Mouse (Mus musculus) hindbrain, embryonic 13.5 days (tissue): ENCODE measurements at regions not wholly inside any gene's neighbourhood (a gene's known extent, or its start where the extent isn't known, plus 50 kb on each side); places are given as distances from the start of the nearest gene placed in this dataset.

Experiments
- ATAC-seq: fragments of 200-750 bp; cut with Nextera tagmentation; 2 replicates; pipeline ENCODE4 v1.8.0; 2017; ENCODE audit warnings: moderate TSS enrichment; ENCODE audit not compliant: low FRiP score
- H3K27ac ChIP-seq: fragments of 300-500 bp; sonication (generic); 2 replicates; pipeline ENCODE4 v1.5.1; 2015; ENCODE audit warnings: inconsistent platforms, mild to moderate bottlenecking, moderate library complexity
- H3K27me3 ChIP-seq: fragments of 300-500 bp; sonication (generic); 2 replicates; pipeline ENCODE4 v1.6.1; 2015; ENCODE audit warnings: mild to moderate bottlenecking, inconsistent platforms
- H3K36me3 ChIP-seq: fragments of 300-500 bp; sonication (generic); 2 replicates; pipeline ENCODE4 v1.6.1; 2015; ENCODE audit warnings: mild to moderate bottlenecking, inconsistent platforms
- H3K4me1 ChIP-seq: fragments of 300-500 bp; sonication (generic); replicated peaks from 2 replicates; pipeline ENCODE4 v1.6.1; 2015; ENCODE audit warnings: inconsistent platforms
- H3K4me2 ChIP-seq: fragments of 300-500 bp; sonication (generic); 2 replicates; pipeline ENCODE4 v1.6.1; 2015; ENCODE audit warnings: inconsistent platforms, mild to moderate bottlenecking, moderate library complexity
- H3K4me3 ChIP-seq: fragments of 300-500 bp; sonication (generic); 2 replicates; pipeline ENCODE4 v1.5.1; 2015; ENCODE audit warnings: mild to moderate bottlenecking, inconsistent platforms
- H3K9ac ChIP-seq: fragments of 300-500 bp; sonication (generic); 2 replicates; pipeline ENCODE4 v1.6.1; 2015; ENCODE audit warnings: mild to moderate bottlenecking, inconsistent platforms
- H3K9me3 ChIP-seq: fragments of 300-500 bp; sonication (generic); 2 replicates; pipeline ENCODE4 v1.6.1; 2016; ENCODE audit warnings: inconsistent platforms
- WGBS: fragments of 180-500 bp; shearing (Covaris S2); methylation state at CpG from one replicate; pipeline ENCODE4 v1.1.7; 2015; 5-methylcytosine and 5-hydroxymethylcytosine counted together

DNA sequence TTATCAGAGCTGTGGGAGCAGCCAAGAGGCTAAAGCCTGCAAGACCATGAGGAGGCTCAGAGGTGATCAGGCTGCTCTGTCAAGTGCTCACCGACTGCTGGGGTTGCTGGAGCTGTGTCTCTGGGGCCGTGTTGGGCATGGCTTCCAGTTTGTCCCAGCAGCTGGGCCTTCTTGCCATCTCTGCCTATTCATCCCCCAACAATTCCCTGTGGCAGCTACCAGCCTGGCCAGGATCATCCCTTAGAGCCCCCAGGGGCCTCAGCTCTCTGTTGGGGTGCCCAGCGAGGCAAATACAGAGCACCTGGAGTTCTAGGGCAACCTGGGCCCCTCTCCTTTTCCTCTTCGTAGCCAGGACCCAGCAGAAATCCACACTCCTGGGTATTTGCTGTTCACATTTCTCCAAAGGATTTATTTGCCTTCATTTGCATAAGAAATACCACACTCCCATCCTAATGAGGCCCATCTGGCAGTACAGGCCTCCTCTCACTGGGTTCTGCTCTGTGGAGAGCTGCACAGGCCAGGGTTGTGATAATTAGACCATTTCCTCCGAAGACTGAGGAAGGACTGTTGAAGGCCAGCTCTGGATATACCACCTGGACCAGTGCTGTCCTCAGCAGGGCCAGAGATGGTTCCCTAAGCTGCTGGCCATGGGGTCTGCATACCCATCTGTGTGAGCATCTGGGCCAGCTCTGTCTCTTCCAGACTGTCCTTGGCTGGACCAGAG is 61.6 kb upstream of the Rufy1 start:
- Histone ChIP-seq H3K27ac (peak overlapping the region; percentile 78), H3K4me1 (peaks cover 21% of the 10 kb centered on the region), H3K9me3 (no peaks in the 10 kb centered on the region), H3K9ac (no peak overlapping the region), H3K4me2 (no peak overlapping the region), H3K36me3 (no peaks in the 10 kb centered on the region), H3K27me3 (no peaks in the 10 kb centered on the region), H3K4me3 (no peak overlapping the region)
- WGBS: 23% methylated on average over 5 of the region's 5 CpGs
- peak; percentile 74 for ATAC-seq

DNA sequence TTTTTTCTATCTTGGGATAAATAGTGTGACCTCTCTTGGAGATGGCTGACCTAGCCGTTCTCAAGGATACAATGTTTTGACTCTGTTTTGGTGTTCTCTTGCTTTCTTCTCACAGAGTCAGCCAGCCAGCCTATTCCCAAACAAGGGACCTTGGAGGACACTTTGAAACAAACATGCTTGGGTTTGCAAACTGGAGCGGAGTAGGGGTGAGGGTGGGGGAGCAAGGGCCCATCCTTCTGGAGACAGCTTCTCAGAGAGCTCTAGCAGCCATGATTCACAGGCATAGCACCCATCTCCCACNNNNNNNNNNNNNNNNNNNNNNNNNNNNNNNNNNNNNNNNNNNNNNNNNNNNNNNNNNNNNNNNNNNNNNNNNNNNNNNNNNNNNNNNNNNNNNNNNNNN is 52.9 kb upstream of the Rufy1 start:
- WGBS: 96% methylated on average over 2 of the region's 2 CpGs
- Histone ChIP-seq H3K4me2 (no peak overlapping the region), H3K27ac (no peak overlapping the region), H3K27me3 (no peaks in the 10 kb centered on the region), H3K4me3 (no peak overlapping the region), H3K9me3 (no peaks in the 10 kb centered on the region), H3K4me1 (peaks cover 6% of the 10 kb centered on the region; the same call in 1 of the 2 replicates), H3K36me3 (no peaks in the 10 kb centered on the region), H3K9ac (no peak overlapping the region)
- ATAC-seq: no peak

DNA sequence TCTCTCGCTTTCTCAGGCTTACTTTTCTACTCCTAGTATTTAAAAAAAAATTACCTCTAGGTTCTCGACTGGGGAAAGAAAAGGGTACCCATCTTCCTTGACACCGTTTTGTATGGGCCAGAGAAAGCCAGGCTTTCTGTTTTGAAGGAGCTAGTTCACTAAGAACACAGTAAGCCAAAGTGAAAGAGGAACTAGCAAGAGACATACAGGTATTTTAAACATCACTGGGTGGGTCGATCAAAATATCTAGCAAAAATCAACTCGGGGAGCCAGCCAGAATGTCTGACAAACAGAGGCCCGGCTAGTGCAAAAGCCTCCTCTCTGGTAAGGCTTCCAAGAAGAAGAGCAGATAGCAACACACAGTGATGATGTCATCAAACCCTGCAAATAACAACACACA is 52.2 kb upstream of the Rufy1 start:
- whole genome bisulfite sequencing: 92% methylated on average over 6 of the region's 6 CpGs

DNA sequence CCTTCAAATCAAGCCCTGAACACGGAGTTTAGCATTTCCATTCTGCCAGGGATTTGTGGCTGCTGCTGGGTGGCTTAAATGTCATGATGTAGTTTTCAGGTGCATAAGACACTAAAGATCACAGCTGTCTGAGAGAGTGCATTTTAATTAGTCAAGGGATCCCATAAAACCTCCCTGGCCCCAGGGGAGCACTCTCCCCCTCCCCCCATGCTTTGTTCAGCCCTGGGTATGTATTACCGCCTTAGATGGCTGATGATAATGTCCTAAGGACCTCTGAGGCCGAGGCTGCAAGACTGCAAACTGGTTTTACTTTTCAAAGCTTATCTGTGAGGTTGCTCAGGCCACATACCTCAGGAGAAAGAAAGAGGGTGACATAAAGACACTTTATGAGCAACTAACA is 51.7 kb upstream of the Rufy1 start:
- Histone ChIP-seq H3K4me2 (no peak overlapping the region), H3K9me3 (no peaks in the 10 kb centered on the region), H3K27me3 (no peaks in the 10 kb centered on the region), H3K27ac (no peak overlapping the region), H3K36me3 (no peaks in the 10 kb centered on the region), H3K9ac (no peak overlapping the region), H3K4me1 (peaks cover 2% of the 10 kb centered on the region; the same call in 1 of the 2 replicates), H3K4me3 (no peak overlapping the region)
- WGBS: 38% methylated on average over 3 of the region's 3 CpGs
- ATAC-seq: no peak

More for the DNA sequence above, 52.2 kb upstream of the Rufy1 start:
- no peaks in the 10 kb centered on the region for H3K27me3 ChIP-seq
- no peaks in the 10 kb centered on the region for H3K9me3 ChIP-seq
- no peak overlapping the region for H3K9ac ChIP-seq
- no peak overlapping the region for H3K27ac ChIP-seq
- no peak for ATAC-seq
- no peaks in the 10 kb centered on the region for H3K36me3 ChIP-seq
- no peak overlapping the region for H3K4me2 ChIP-seq
- H3K4me3 ChIP-seq: no peak overlapping the region
- peaks cover 4% of the 10 kb centered on the region; the same call in 1 of the 2 replicates for H3K4me1 ChIP-seq
